Comparison of ENCODE assay signal across 8 mouse cellular contexts in the genomic region with DNA sequence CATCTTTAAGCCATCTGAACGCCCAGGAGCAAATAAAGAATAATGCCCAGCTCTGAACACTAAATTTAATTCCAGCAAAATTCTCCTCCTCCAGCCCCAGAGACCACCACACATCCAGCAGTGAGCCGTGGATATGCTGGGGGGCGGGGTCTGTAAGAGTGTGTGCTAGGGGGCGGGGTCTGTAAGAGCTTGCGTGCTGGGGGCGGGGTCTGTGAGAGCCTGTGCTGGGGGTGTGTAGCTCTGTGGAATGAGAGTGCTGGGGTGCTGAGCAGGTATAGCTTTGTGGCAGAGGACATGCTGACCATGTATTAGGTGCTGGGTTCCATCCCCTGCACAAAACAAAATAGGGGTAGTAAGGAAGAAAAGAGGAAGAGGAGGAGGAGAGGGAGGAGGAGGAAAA.
DNase-seq lines count a peak whose midpoint lies in the region; ATAC-seq lines count a peak whose summit lies in the region.

No protein-coding gene starts in this region.

- peak; percentile 76 for DNase-seq in ES-CJ7 (ENCODE audit: low read depth, low spot score)
- peak; percentile 83 for DNase-seq in embryo, embryonic 11 days
- peak; percentile 49 for DNase-seq in kidney, postnatal 14 days
- DNase-seq in layer of hippocampus, adult 9-11 months: no peak
- no peak for DNase-seq in adrenal gland, postnatal 4 days (ENCODE audit: low spot score in 2 of 2)
- DNase-seq in heart, postnatal 36 days: no peak
- DNase-seq in adrenal gland, adult 18-20 months (ENCODE audit: low spot score in 2 of 2): no peak

- intact Hi-C loops in heart, postnatal 36 days (cut with DNase I): no loop called here

- ATAC-seq in megakaryocyte progenitor cell, adult 5-6 weeks (replicated peaks; ENCODE audit: poor library complexity): peak; percentile 69

Comparison
In these comparisons a context has a peak if more than half of its experiments do, and no peak if none do; other contexts are left out.
1. DNase-seq: peak in ES-CJ7 (single experiment), embryo, embryonic 11 days (single experiment) and kidney, postnatal 14 days (single experiment); none in layer of hippocampus, adult 9-11 months (single experiment), adrenal gland, postnatal 4 days (0 of 2), heart, postnatal 36 days (0 of 2) and adrenal gland, adult 18-20 months (0 of 2).